Mouse (Mus musculus) cerebellum, postnatal 10 days (tissue): ENCODE data around the gene Herpud1.

Experiments
- DNase-seq, 2 experiments: peaks; one replicate each; pipeline ENCODE4 v3.0.0; 2021; ENCODE audit warnings: mixed read lengths in 2 of 2

The Herpud1 gene

GRCm38 (mm10) chr8:94386214-94387026, at the start of gene Herpud1:
TSS of gene Herpud1 (plus strand) at chr8:94386438.
- DNase-seq = peak; percentile 98 to 99

GRCm38 (mm10) chr8:94337559-94337958, 48.7 kb upstream of the Herpud1 start:
- no peak for DNase-seq

GRCm38 (mm10) chr8:94340796-94341195, 45.4 kb upstream of the Herpud1 start:
- no peak for DNase-seq

- no peak for DNase-seq
These were observed 43.5 kb upstream of the Herpud1 start for GRCm38 (mm10) chr8:94342691-94343090.

- DNase-seq = peak; percentile 90 to 95
These were observed 42.9 kb upstream of the Herpud1 start for GRCm38 (mm10) chr8:94343290-94343689.

- DNase-seq = no peak
These were observed 42.4 kb upstream of the Herpud1 start for GRCm38 (mm10) chr8:94343778-94344320.

- DNase-seq = no peak
These were observed 40.6 kb upstream of the Herpud1 start for GRCm38 (mm10) chr8:94345657-94346056.

- no peak for DNase-seq
These were observed 40.0 kb upstream of the Herpud1 start for GRCm38 (mm10) chr8:94346264-94346663.

GRCm38 (mm10) chr8:94348425-94348824, 37.8 kb upstream of the Herpud1 start:
- peak in 1 of 2 experiments; percentile 30 for DNase-seq

- DNase-seq = no peak
These were observed 32.1 kb upstream of the Herpud1 start for GRCm38 (mm10) chr8:94354069-94354531.

GRCm38 (mm10) chr8:94354571-94354970, 31.7 kb upstream of the Herpud1 start:
- DNase-seq = no peak

GRCm38 (mm10) chr8:94357220-94357619, 29.0 kb upstream of the Herpud1 start:
- DNase-seq = no peak

- peak; percentile 93 to 96 for DNase-seq
These were observed 27.7 kb upstream of the Herpud1 start for GRCm38 (mm10) chr8:94358541-94358940.

- no peak for DNase-seq
These were observed 24.3 kb upstream of the Herpud1 start for GRCm38 (mm10) chr8:94361774-94362431.

GRCm38 (mm10) chr8:94362607-94363239, 23.5 kb upstream of the Herpud1 start:
- DNase-seq = peak; percentile 24 to 28

GRCm38 (mm10) chr8:94363288-94363688, 22.9 kb upstream of the Herpud1 start:
- no peak for DNase-seq

GRCm38 (mm10) chr8:94363906-94364305, 22.3 kb upstream of the Herpud1 start:
- peak; percentile 48 to 55 for DNase-seq

GRCm38 (mm10) chr8:94364686-94365312, 21.4 kb upstream of the Herpud1 start:
- no peak for DNase-seq

GRCm38 (mm10) chr8:94365410-94365981, 20.7 kb upstream of the Herpud1 start:
- no peak for DNase-seq

GRCm38 (mm10) chr8:94370839-94371238, 15.4 kb upstream of the Herpud1 start:
- no peak for DNase-seq

GRCm38 (mm10) chr8:94372955-94373599, 13.2 kb upstream of the Herpud1 start:
- DNase-seq = no peak

GRCm38 (mm10) chr8:94375551-94375991, 10.7 kb upstream of the Herpud1 start:
- no peak for DNase-seq
